Mouse (Mus musculus) stomach, postnatal 0 days (tissue): Measurements from ENCODE around the gene E4f1.

Source experiments
- CTCF ChIP-seq: IDR thresholded peaks from 2 replicates; pipeline ENCODE4 v1.5.1; 2016; ENCODE audit warnings: antibody characterized with exemption, low read depth, mild to moderate bottlenecking, moderate library complexity
- EP300 ChIP-seq: optimal IDR thresholded peaks from 2 replicates; pipeline ENCODE3; 2016; ENCODE audit warnings: antibody characterized with exemption

DNA sequence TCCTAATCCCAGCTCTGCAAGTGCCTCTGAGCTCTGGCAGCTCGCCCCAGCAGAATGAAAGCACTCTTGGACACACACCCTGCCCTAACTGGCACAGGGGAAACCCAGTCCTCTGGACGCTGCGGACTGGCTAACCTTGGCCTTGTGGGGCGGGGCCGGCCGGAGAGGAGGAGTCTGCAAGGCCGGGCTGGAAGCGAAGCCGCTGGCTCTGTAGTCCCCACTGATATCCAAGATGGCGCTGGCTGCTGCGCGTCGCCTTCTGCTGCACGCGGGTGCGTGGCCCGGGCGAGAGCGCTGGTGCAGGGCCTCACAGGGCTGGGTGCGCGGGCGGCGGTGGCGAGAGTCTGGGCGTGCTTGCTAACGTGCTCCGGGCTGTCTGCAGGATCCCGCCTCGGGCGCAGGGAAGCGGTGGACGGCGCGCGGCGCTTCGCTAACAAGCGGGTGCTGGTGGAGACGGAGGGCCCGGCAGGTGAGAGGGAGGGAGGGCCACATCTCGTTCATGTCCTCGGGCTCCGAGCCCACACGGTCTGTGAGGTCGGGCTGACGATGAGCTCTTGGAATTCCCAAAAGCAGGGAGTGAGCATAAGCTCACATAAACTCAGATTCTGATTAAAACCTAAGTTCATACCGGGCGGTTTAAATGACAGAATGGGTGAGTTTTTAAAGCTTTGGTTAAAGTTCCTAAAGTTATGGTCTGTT is 43.5 kb downstream of the E4f1 start, which contains the start of gene Eci1:
- TF ChIP-seq CTCF (no peak), EP300 (no peak)
